Mouse (Mus musculus) megakaryocyte-erythroid progenitor cell, adult 5 weeks (primary cell): ENCODE data around the gene Tlr2. TPM values are rescaled to one million over a fixed set of nuclear protein-coding genes. Genes with fewer than 3 reads are reported as not detected.

ENCODE experiments used
- polyA plus RNA-seq: library from polyadenylated mRNA; stranded (reverse); fragments of >175 nt; gene quantifications from 2 replicates; pipeline ENCODE4 v1.2.3, GENCODE M21; 2012

Tlr2 gene
- polyA plus RNA-seq = 1.2 and 1.5 TPM in 2 replicates

GRCm38 (mm10) chr3:83841095-83841850 lies at the start of gene Tlr2:
Gene Tlr2 (minus strand): TSS chr3:83841767.

Other genes starting within 250 kb of the Tlr2 start
- gene Sfrp2, start 75.4 kb downstream of the Tlr2 start, polyA plus RNA-seq = 0.09 TPM in 1 of 2 replicates, not detected in the other
- 52.1 and 61.3 TPM in 2 replicates for gene Tmem131l, start 198.4 kb upstream of the Tlr2 start, polyA plus RNA-seq